Mouse (Mus musculus): ENCODE data around the gene Map7d2. TPM values are rescaled to one million over a fixed set of nuclear protein-coding genes. Genes with fewer than 3 reads are reported as not detected.

The Map7d2 gene
- polyA plus RNA-seq, 1 experiment from 2014 or later = 6.6 TPM

DNA sequence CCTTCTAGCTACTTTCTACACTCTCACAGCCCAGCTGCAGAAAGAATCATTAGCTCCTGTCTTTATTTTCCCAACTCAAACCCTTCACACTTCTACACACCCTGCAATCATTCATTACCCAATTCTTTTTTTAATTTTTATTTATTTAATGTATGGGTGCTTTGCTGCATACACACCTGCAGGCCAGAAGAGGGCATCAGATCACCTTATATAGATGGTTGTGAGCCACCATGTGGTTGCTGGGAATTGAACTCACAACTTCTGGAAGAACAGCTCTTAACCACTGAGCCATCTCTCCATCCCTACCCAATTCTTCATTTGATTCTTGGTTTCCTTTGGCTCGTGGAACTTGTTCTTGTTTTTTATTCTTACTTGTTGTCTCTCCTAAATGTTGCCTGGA, 69.9 kb downstream of the Map7d2 start:
- Histone ChIP-seq H3K27ac (replicated peaks; ENCODE audit: low read depth, low read length) (no peak overlapping the region), H3K9me3 (replicated peaks; ENCODE audit: control insufficient read depth, low read length) (no peaks in the 10 kb centered on the region), H3K4me1 (ENCODE audit: control insufficient read depth, insufficient read depth, low read length) (no peaks in the 10 kb centered on the region), H3K27me3 (ENCODE audit: control insufficient read depth, insufficient read depth, low read length) (no peaks in the 10 kb centered on the region), H3K4me2 (ENCODE audit: low read depth, low read length) (no peak overlapping the region), H3K4me3 (ENCODE audit: low read depth, low read length) (no peak overlapping the region), H3K36me3 (replicated peaks; ENCODE audit: control insufficient read depth, insufficient read depth, low read depth, low read length) (no peaks in the 10 kb centered on the region), H3K9ac (replicated peaks; ENCODE audit: low read length) (no peak overlapping the region)
- no peak for DNase-seq (ENCODE audit: low spot score)
- no peak for ATAC-seq (replicated peaks; ENCODE audit: insufficient number of reproducible peaks, low FRiP score, low TSS enrichment, low read depth)
- WGBS = 90% methylated on average over 1 of the region's 1 CpGs

GRCm38 (mm10) chrX:159503181-159503580, 88.8 kb downstream of the Map7d2 start:
- Histone ChIP-seq H3K27me3 (ENCODE audit: control insufficient read depth, insufficient read depth, low read length) (no peaks in the 10 kb centered on the region), H3K9me3 (replicated peaks; ENCODE audit: control insufficient read depth, low read length) (no peaks in the 10 kb centered on the region)
- DNase-seq (ENCODE audit: low spot score) = no peak

DNA sequence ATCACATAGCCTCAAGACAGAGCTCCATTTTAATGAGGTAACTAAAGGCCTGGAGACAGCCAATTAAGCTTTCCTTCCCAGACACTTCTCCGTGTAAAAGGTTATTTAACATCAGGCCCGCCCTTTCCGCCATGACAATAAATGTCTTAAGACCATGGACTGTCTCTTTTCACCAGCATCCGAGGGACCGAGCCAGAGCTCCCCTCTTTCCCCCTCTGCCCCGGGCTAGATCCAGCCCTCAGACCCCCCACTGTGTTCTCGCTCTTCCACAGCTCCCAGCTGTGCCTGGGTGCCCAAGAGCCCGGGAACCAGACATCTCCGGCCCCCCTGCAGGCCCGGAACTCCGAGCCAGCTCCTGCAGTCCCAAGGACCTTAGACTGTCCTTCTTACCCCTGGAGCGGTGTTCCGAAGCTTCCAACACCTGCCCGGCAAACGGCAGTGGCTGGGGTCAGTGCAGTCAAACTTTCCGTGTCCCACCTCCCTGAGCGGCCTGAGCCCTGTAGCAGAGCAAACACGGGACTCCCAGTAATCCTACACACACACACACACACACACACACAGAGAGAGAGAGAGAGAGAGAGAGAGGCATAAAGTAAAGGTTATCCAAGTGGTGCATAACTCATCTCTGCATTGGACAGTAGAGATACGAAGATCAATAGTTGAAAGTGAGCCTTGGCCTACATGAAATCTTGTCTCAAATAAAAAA, 94.1 kb downstream of the Map7d2 start:
- DNase-seq (ENCODE audit: low spot score) (no peak), ATAC-seq (replicated peaks; ENCODE audit: insufficient number of reproducible peaks, low FRiP score, low TSS enrichment, low read depth) (no peak)
- WGBS = 62% methylated on average over 19 of the region's 19 CpGs
- Histone ChIP-seq H3K9me3 (replicated peaks; ENCODE audit: control insufficient read depth, low read length) (no peaks in the 10 kb centered on the region), H3K4me1 (ENCODE audit: control insufficient read depth, insufficient read depth, low read length) (no peaks in the 10 kb centered on the region), H3K27me3 (ENCODE audit: control insufficient read depth, insufficient read depth, low read length) (no peaks in the 10 kb centered on the region), H3K27ac (replicated peaks; ENCODE audit: low read depth, low read length) (no peak overlapping the region), H3K36me3 (replicated peaks; ENCODE audit: control insufficient read depth, insufficient read depth, low read depth, low read length) (no peaks in the 10 kb centered on the region), H3K4me2 (ENCODE audit: low read depth, low read length) (no peak overlapping the region), H3K9ac (replicated peaks; ENCODE audit: low read length) (no peak overlapping the region), H3K4me3 (ENCODE audit: low read depth, low read length) (no peak overlapping the region)

More at GRCm38 (mm10) chrX:159503181-159503580, 88.8 kb downstream of the Map7d2 start:
- no peaks in the 10 kb centered on the region for H3K36me3 ChIP-seq (replicated peaks; ENCODE audit: control insufficient read depth, insufficient read depth, low read depth, low read length)
- H3K4me3 ChIP-seq (ENCODE audit: low read depth, low read length) = no peak overlapping the region
- 44% methylated on average over 2 of the region's 2 CpGs for WGBS
- no peaks in the 10 kb centered on the region for H3K4me1 ChIP-seq (ENCODE audit: control insufficient read depth, insufficient read depth, low read length)
- ATAC-seq (replicated peaks; ENCODE audit: insufficient number of reproducible peaks, low FRiP score, low TSS enrichment, low read depth) = no peak
- no peak overlapping the region for H3K9ac ChIP-seq (replicated peaks; ENCODE audit: low read length)
- H3K4me2 ChIP-seq (ENCODE audit: low read depth, low read length) = no peak overlapping the region
- H3K27ac ChIP-seq (replicated peaks; ENCODE audit: low read depth, low read length) = no peak overlapping the region

GRCm38 (mm10) chrX:159509042-159509441, 94.7 kb downstream of the Map7d2 start:
- no peaks in the 10 kb centered on the region for H3K9me3 ChIP-seq (replicated peaks; ENCODE audit: control insufficient read depth, low read length)
- DNase-seq (ENCODE audit: low spot score) (no peak), ATAC-seq (replicated peaks; ENCODE audit: insufficient number of reproducible peaks, low FRiP score, low TSS enrichment, low read depth) (no peak)
- 69% methylated on average over 4 of the region's 4 CpGs for WGBS
- no peak overlapping the region for H3K4me2 ChIP-seq (ENCODE audit: low read depth, low read length)
- H3K4me3 ChIP-seq (ENCODE audit: low read depth, low read length) = no peak overlapping the region
- H3K4me1 ChIP-seq (ENCODE audit: control insufficient read depth, insufficient read depth, low read length) = no peaks in the 10 kb centered on the region
- H3K9ac ChIP-seq (replicated peaks; ENCODE audit: low read length) = no peak overlapping the region
- no peaks in the 10 kb centered on the region for H3K36me3 ChIP-seq (replicated peaks; ENCODE audit: control insufficient read depth, insufficient read depth, low read depth, low read length)
- H3K27me3 ChIP-seq (ENCODE audit: control insufficient read depth, insufficient read depth, low read length) = no peaks in the 10 kb centered on the region
- H3K27ac ChIP-seq (replicated peaks; ENCODE audit: low read depth, low read length) = no peak overlapping the region

DNA sequence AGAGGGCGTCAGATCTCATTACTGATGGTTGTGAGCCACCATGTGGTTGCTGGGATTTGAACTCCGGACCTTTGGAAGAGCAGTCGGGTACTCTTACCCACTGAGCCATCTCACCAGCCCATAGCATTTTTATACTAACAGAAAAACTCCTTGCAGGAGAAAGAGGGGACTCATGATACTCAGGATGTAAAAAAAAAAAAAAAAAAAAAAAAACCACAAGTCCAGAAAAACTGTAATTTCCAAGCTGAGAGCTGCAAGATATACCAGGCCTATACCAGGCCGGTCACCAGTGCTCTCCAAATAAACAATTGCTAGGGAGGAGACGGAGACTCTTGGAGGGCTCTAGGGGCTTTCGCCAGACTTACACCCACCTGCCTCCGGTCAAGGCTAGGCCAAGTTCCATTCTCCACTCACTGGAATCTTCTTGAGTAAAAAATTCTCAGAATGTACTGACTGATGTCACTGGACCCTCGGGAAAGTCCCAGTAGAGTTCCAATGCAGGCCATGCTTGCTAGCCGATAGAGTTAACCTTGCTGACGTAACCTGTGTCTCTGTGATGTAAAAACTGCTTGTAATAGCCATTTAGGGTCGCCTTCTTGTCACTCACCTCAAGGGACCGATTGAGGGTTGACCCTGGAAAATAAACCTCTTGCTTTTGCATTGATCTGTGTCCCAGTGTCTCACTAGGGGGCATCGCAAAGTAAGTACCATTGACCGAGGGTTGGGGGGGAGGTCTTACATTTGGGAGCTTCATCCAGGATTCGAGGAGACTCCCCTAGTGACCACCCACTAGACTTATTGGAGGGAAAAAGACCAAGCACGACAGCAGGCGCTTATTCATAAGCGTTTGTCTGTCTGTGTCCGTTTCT, 95.7 kb downstream of the Map7d2 start:
- Histone ChIP-seq H3K4me3 (ENCODE audit: low read depth, low read length) (no peak overlapping the region), H3K4me1 (ENCODE audit: control insufficient read depth, insufficient read depth, low read length) (no peaks in the 10 kb centered on the region), H3K9me3 (replicated peaks; ENCODE audit: control insufficient read depth, low read length) (no peaks in the 10 kb centered on the region), H3K27me3 (ENCODE audit: control insufficient read depth, insufficient read depth, low read length) (no peaks in the 10 kb centered on the region), H3K27ac (replicated peaks; ENCODE audit: low read depth, low read length) (no peak overlapping the region), H3K9ac (replicated peaks; ENCODE audit: low read length) (no peak overlapping the region), H3K4me2 (ENCODE audit: low read depth, low read length) (no peak overlapping the region), H3K36me3 (replicated peaks; ENCODE audit: control insufficient read depth, insufficient read depth, low read depth, low read length) (no peaks in the 10 kb centered on the region)
- 77% methylated on average over 19 of the region's 19 CpGs for WGBS
- DNase-seq (ENCODE audit: low spot score) (no peak), ATAC-seq (replicated peaks; ENCODE audit: insufficient number of reproducible peaks, low FRiP score, low TSS enrichment, low read depth) (no peak)

- H3K9ac ChIP-seq (replicated peaks; ENCODE audit: low read length) = no peak overlapping the region
- H3K36me3 ChIP-seq (replicated peaks; ENCODE audit: control insufficient read depth, insufficient read depth, low read depth, low read length) = no peaks in the 10 kb centered on the region
- H3K27ac ChIP-seq (replicated peaks; ENCODE audit: low read depth, low read length) = no peak overlapping the region
- no peak overlapping the region for H3K4me2 ChIP-seq (ENCODE audit: low read depth, low read length)
- no peak overlapping the region for H3K4me3 ChIP-seq (ENCODE audit: low read depth, low read length)
- DNase-seq (ENCODE audit: low spot score) = no peak
- ATAC-seq (replicated peaks; ENCODE audit: insufficient number of reproducible peaks, low FRiP score, low TSS enrichment, low read depth) = no peak
- H3K27me3 ChIP-seq (ENCODE audit: control insufficient read depth, insufficient read depth, low read length) = no peaks in the 10 kb centered on the region
- H3K4me1 ChIP-seq (ENCODE audit: control insufficient read depth, insufficient read depth, low read length) = no peaks in the 10 kb centered on the region
- 73% methylated on average over 9 of the region's 9 CpGs for WGBS
- no peaks in the 10 kb centered on the region for H3K9me3 ChIP-seq (replicated peaks; ENCODE audit: control insufficient read depth, low read length)
These were observed 96.3 kb downstream of the Map7d2 start for GRCm38 (mm10) chrX:159510716-159511051.

GRCm38 (mm10) chrX:159515599-159515998, 101.2 kb downstream of the Map7d2 start:
- Histone ChIP-seq H3K4me3 (ENCODE audit: low read depth, low read length) (no peak overlapping the region), H3K36me3 (replicated peaks; ENCODE audit: control insufficient read depth, insufficient read depth, low read depth, low read length) (no peaks in the 10 kb centered on the region), H3K9ac (replicated peaks; ENCODE audit: low read length) (no peak overlapping the region), H3K27me3 (ENCODE audit: control insufficient read depth, insufficient read depth, low read length) (no peaks in the 10 kb centered on the region), H3K27ac (replicated peaks; ENCODE audit: low read depth, low read length) (no peak overlapping the region), H3K4me2 (ENCODE audit: low read depth, low read length) (no peak overlapping the region), H3K4me1 (ENCODE audit: control insufficient read depth, insufficient read depth, low read length) (no peaks in the 10 kb centered on the region), H3K9me3 (replicated peaks; ENCODE audit: control insufficient read depth, low read length) (no peaks in the 10 kb centered on the region)
- ATAC-seq (replicated peaks; ENCODE audit: insufficient number of reproducible peaks, low FRiP score, low TSS enrichment, low read depth) = no peak
- 96% methylated on average over 6 of the region's 6 CpGs for WGBS
- no peak for DNase-seq (ENCODE audit: low spot score)

- Histone ChIP-seq H3K4me2 (ENCODE audit: low read depth, low read length) (no peak overlapping the region), H3K27me3 (ENCODE audit: control insufficient read depth, insufficient read depth, low read length) (no peaks in the 10 kb centered on the region), H3K9me3 (replicated peaks; ENCODE audit: control insufficient read depth, low read length) (no peaks in the 10 kb centered on the region), H3K9ac (replicated peaks; ENCODE audit: low read length) (no peak overlapping the region), H3K27ac (replicated peaks; ENCODE audit: low read depth, low read length) (no peak overlapping the region), H3K4me3 (ENCODE audit: low read depth, low read length) (no peak overlapping the region), H3K4me1 (ENCODE audit: control insufficient read depth, insufficient read depth, low read length) (no peaks in the 10 kb centered on the region), H3K36me3 (replicated peaks; ENCODE audit: control insufficient read depth, insufficient read depth, low read depth, low read length) (no peaks in the 10 kb centered on the region)
- DNase-seq (ENCODE audit: low spot score) (no peak), ATAC-seq (replicated peaks; ENCODE audit: insufficient number of reproducible peaks, low FRiP score, low TSS enrichment, low read depth) (no peak)
- WGBS = 69% methylated on average over 3 of the region's 3 CpGs
These were observed 107.4 kb downstream of the Map7d2 start for GRCm38 (mm10) chrX:159521780-159522179.
